Mouse (Mus musculus): ENCODE measurements at regions not wholly inside any gene's neighbourhood (a gene's known extent, or its start where the extent isn't known, plus 50 kb on each side); places are given as distances from the start of the nearest gene placed in this dataset.
A peak's percentile ranks its signal among the peaks of the same experiment; 100 is the strongest.

DNA sequence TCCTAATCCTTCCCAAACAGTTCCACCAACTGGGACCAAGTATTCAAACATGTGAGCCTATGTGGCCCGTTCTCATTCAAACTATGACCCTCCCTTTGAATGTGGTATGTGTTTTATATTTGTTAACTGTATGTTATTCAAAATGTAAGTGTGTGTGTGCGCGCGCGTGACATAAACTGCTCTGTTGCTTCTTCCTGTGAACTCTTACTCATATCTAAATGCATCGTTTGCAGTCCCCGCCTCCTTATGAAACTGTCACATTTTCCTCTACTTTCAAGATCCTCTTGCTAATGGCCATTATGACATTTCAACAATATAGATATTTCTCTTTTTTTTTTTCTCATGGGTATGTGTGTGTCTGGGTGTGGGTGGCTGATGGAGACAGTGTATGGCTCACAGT, 84.3 kb upstream of the Ado start:
- ATAC-seq (replicated peaks; ENCODE audit: low FRiP score, low TSS enrichment, poor library complexity, severe bottlenecking): no peak

DNA sequence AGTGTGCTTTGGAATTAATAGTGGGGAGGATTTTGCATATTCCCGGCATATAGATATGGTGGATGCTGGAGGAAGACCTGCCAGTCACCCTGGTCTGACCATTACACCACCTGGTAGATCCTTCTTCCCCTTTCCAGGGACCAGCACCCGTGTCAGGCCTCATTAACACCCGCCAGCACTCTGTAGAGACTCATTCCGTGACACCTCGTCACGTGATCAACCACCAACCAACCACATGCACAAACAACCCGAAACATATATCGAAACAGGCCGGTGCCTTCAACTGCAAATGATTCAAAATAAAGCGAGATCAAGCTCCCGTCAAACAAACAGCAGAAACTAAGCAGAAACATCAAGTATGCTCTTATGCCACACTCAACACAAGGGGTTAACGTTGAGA, 74.6 kb upstream of the Ado start:
- ATAC-seq (replicated peaks; ENCODE audit: low FRiP score, low TSS enrichment, poor library complexity, severe bottlenecking): no peak

DNA sequence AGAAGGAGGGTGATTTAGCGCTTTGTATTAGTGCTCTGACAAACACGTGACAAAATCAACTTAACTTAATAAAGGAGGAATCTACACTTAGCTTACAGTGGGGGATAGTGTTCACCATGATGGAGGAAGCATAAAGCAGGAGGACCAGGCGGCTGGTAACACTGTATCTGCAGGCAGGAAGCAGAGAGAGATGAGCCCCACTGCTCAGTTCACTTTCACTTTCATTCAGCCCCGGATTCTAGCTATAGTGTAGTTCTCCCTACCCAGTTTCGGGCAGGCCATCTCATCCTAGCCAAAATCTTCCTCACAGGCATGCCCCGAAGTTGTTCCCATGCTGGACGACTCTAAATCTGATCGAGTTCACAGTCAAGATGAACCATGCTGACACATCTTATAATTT, 71.3 kb upstream of the Ado start:
- no peak for ATAC-seq (replicated peaks; ENCODE audit: low FRiP score, low TSS enrichment, poor library complexity, severe bottlenecking)

GRCm38 (mm10) chr10:67618112-67618511, 69.4 kb upstream of the Ado start:
- ATAC-seq (replicated peaks; ENCODE audit: low FRiP score, low TSS enrichment, poor library complexity, severe bottlenecking): no peak

GRCm38 (mm10) chr10:67615016-67615415, 66.3 kb upstream of the Ado start:
- no peak for ATAC-seq (replicated peaks; ENCODE audit: low FRiP score, low TSS enrichment, poor library complexity, severe bottlenecking)

DNA sequence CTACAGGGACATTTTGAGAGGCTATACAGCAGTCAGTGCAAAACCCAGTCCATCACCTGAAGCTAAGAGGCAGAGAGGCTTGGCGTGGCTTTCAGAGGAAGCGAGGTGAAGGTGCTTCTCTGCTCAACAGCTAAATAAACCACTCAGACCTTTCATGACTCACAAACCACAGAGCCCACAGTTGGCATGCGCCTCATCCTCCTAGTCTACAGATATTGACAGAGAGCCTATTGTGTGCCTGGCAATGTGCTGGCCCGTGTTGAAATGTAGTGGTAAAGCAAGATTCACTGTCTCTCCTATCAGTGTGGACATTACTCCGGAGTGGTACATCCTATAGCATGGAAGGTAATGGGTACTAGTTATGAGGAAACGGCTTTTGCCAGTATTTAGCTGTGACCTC, 61.9 kb upstream of the Ado start:
- ATAC-seq (replicated peaks; ENCODE audit: low FRiP score, low TSS enrichment, poor library complexity, severe bottlenecking): no peak

GRCm38 (mm10) chr10:67608033-67608432, 59.3 kb upstream of the Ado start:
- no peak for ATAC-seq (replicated peaks; ENCODE audit: low FRiP score, low TSS enrichment, poor library complexity, severe bottlenecking)

GRCm38 (mm10) chr10:67607297-67608032, 58.7 kb upstream of the Ado start:
- ATAC-seq (replicated peaks; ENCODE audit: low FRiP score, low TSS enrichment, poor library complexity, severe bottlenecking): peak; percentile 43

DNA sequence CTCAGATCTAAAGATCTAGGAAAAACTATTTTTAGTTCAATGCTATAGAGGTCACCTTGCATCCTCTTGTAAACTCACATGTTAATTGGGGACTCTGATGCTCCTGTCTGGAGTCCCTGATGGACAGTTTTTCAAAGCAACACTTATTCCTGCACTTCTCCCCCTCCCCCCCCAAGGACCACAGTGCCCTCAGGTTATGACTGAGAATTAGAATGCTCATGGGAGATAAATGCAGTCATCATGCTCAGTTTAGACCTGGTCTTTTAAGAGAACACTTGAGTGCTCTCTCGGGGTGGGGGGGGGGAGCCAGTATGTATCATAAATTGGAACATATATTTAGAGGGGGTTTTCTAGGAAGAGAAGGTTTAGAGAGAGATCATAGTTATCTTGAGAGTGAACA, 58.0 kb upstream of the Ado start:
- no peak for ATAC-seq (replicated peaks; ENCODE audit: low FRiP score, low TSS enrichment, poor library complexity, severe bottlenecking)

DNA sequence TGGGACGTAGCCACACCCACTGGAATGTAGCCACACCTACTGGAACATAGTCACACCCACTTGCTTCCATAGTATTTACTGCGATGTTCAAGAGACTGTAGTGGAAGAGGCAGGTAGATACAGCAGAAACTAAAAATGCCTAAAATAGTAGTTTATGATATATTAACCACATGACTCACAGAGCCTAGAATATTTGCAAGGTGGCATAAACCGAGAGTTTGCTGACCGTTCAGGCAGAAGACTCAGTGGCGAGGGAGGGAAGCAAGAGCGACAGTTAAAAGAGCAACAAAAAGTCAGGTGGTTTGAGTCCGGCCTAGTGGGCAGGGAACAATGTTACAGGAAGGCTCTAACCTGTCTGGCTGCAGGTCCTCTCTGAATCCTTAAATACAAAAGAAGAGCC, 50.6 kb upstream of the Ado start:
- no peak for ATAC-seq (replicated peaks; ENCODE audit: low FRiP score, low TSS enrichment, poor library complexity, severe bottlenecking)

- ATAC-seq (replicated peaks; ENCODE audit: low FRiP score, low TSS enrichment, poor library complexity, severe bottlenecking): no peak
These were observed 49.9 kb upstream of the Ado start for GRCm38 (mm10) chr10:67598590-67599047.

All from megakaryocyte-erythroid progenitor cell, adult 5-6 weeks (primary cell).